Mouse (Mus musculus) kidney, postnatal 36 days (tissue): Measurements from ENCODE around the gene Asrgl1.

ENCODE experiments used
- DNase-seq, 2 experiments: peaks; one replicate each; pipeline ENCODE4 v3.0.0; 2021 to 2022; ENCODE audit warnings: mixed read lengths in 2 of 2

Gene Asrgl1

DNA sequence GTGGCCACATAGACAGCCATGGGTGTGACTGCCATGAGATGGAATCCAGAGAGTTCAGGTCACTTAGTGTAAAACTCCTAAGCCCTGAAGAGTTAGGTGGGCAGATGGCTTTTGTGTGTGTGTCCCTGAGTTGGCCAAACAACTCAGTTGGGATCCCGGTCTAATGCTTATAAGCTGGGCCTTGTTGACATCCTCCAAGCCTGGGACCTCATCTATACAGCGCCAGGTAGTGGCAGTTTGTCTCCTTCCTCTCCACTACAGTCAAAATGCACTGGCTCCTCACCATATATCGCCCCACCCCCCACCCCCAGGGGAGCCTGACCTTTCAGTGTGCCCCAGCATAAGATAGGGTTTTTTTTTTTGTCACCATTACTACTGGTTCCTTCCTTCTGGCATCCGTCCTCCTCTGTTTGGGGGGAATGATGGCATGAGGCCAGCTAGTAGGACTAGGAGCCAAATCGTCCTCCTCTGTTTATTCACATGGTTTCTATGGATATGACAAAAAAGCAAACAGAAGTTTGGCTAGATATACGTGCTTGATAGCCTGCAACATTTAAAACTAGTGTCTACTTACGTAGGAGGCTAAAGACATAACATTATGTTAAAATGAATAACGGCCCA is 65.6 kb downstream of the Asrgl1 start:
- peak; percentile 19 to 34 for DNase-seq

DNA sequence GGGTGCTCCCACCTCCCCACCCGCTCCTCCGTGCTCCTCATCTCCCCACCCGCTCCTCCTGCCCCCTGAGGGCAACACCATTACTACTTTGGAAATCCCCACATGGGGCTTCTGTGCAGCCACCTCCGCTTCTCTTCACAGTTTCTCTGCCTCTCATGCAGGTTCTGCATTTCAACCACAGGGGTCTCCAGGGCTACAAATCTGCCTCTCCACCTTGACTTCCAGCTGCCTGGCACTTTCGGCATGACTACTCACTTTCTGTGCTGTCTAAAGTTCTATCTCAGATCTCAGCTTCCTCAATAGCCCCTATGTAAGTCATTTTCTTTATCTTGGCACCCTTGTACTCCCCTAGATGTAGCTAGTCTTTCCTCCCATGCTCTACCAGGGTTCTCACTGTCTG is 68.1 kb downstream of the Asrgl1 start:
- DNase-seq = no peak

DNA sequence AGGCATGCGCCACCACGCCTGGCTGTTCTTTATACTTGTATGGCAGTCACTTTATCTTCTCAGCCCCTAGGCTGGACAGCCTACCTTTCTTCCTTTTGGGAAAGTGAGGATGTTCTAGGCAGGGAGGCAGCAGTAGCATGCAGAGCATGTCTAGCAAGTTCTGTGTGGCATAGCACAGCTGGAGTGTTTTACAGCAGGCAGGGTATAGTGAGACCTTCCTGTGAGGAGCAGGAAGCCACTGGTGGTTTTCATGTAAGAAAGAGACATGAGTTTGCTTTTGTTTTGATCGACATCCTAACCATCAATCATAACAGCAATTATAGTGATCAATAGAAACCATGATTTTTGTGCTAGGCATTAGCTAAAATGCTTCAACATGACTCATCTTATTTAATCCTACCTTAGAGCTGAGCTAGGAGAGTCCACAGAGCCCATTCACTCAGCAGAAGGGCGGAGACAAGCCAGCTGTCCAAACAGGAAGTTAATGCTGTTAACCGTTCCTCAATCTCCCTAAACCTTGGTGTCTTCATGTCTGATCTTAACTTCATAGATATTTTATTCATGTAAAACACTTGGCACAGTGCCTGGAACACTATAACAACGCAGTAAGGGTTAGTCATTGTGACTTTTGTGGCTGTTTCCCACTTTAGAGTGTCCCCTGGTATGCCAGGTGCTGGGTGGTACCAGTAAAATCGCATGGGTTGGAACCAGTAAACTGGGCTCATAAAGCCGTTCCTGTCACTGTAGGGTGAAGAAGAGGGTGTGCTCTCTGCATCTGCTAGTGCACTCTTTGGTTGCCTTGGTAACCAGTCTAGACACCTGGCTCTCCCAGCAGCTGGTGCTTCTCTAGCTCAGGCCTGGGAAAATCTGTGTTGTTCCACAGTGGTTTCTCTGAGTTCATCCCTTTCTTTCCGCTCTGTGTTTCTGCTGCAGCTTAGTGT is 69.5 kb downstream of the Asrgl1 start:
- DNase-seq = peak in 1 of 2 experiments; percentile 17

DNA sequence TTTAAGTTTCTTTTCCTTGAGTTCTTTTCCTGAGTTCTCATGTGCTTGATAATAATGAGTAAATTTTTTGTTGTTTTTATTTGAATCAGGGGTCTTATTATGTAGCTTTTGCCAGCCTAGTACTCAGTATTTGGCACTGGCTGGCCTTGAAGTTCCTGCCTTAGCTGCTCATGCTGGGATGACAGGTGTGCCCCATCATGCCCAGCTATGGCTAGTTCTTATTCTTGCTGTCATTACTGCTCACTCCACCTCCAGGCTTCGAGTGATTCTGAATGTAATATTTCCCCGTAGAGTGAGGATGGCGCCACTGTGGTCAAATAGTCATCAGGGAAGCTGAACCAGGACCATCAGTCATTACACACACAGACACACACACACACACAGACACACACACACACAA is 71.6 kb downstream of the Asrgl1 start:
- no peak for DNase-seq

DNA sequence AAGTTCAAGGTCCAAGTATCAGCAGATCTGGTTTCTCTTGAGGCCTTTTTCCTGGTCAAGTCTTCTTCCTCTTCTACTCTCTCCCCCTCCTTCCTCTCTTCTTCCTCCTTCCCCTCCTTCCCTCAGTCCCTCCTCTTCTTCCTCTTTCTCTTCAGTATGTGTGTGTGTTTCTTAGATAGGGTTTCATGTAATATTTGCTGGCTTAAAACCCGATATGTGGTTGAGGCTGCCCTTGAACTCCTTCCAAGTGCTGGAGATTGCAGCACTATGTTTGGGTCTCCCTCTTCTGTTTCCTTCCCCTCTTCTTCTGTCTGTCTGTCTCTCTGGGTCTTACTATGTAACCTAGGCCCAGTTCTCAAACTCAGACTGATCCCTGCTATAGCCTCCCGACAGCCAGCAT is 72.6 kb downstream of the Asrgl1 start:
- no peak for DNase-seq

DNA sequence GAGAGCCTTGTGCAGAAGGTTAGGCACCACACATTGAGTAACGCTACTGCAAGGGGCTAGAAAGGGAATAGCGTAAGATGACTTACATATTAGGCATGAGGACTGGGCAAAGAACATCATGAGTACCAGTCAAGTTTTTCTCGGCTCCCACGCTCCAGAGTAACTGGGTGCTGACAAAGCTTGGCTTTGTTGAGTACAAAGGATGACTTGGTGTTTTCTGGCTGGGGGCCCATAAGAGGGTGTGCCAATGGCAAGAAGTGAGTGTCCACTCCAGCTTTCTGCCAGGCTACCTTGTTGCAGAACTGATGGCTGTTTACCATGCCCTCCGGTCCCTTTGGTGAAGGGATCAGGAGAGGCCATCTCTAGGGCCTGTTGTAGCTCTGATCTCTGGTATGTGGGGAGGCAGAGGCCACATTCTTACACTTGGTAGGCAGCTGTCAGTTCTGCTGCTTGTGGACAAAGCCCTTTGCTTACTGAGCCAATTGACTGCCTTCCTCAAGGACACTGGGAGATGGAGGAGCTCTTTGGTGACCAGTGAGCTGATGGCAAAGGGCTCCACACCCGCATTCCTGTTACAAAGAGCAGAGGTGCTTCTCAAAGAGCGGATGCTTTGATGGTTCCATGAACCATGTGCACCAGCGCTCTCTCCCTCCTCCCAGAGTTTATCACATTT is 74.1 kb downstream of the Asrgl1 start:
- DNase-seq = peak; percentile 45 to 73

DNA sequence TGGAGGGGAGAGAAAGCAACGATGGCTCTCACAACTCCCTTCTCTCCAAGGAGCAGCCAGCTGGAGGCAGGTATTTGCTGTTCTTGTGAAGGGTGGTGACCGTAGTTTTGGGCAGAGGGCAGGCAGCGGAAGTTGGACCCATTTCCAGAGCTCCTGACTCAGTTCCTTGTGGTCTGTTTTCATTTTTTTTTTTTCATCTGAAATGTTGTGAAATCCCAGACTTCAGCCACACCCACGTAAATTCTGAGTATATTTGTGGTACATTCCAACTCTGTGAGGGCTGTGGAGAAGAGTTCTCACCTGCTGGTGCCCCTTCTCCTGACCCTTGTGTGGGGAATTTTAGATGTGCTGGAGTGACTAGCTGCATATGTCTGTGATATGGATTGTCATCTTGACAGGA is 75.3 kb downstream of the Asrgl1 start:
- no peak for DNase-seq
